Mouse (Mus musculus) embryonic fibroblast, embryonic 13.5 days (primary cell): Measurements from ENCODE around the gene Napa.

Experiments used
- CTCF ChIP-seq: IDR thresholded peaks from 2 replicates; pipeline ENCODE4 v1.5.1; 2011; ENCODE audit warnings: mild to moderate bottlenecking, control low read depth, low read length, moderate library complexity, borderline replicate concordance; ENCODE audit not compliant: insufficient read depth
- POLR2A ChIP-seq: IDR thresholded peaks from 2 replicates; pipeline ENCODE4 v1.6.1; 2011; ENCODE audit warnings: low read depth, mild to moderate bottlenecking, control low read depth, low read length, moderate library complexity

- TF ChIP-seq CTCF (no peak), POLR2A (no peak)
Observed at GRCm38 (mm10) chr7:16061219-16062098, 36.8 kb upstream of the Napa start, which contains the start of gene Zfp541.
